Mouse (Mus musculus): ENCODE measurements around the gene Grin2b.

DNA sequence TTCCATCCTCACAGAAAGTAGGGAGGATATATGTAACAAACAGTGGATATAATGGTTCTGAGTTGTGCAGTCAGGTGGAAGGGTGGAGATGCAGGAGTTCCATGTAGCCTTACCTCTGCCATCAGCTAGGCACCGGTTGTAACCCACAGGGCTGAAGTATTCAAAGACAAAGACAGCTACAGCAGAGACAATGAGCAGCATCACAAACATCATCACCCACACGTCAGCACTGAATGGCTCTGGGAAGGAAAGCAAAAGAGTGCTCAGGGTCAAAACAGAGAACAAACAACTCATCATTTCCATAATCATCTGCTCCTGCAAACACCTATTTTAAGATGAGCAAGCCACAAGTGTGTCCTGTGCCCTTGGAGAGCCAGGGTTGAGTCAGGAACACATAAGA is 398.6 kb downstream of the Grin2b start:
- TF ChIP-seq POLR2A (IDR thresholded peaks at IDR 0.05; ENCODE audit: borderline replicate concordance, insufficient read depth, low read length) = no peak
- no peak for TF ChIP-seq CTCF (IDR thresholded peaks at IDR 0.05; ENCODE audit: borderline replicate concordance, insufficient read depth, low read depth, low read length)

Measured in cerebellum, adult 2 months (tissue).